Mouse (Mus musculus): ENCODE measurements around the gene Fgd5.
"Not testable (repeated sequence)": the region's sequence is repeated elsewhere in the genome, so short reads cannot be mapped to it uniquely, and the experiment has no call there.

Gene Fgd5

DNA sequence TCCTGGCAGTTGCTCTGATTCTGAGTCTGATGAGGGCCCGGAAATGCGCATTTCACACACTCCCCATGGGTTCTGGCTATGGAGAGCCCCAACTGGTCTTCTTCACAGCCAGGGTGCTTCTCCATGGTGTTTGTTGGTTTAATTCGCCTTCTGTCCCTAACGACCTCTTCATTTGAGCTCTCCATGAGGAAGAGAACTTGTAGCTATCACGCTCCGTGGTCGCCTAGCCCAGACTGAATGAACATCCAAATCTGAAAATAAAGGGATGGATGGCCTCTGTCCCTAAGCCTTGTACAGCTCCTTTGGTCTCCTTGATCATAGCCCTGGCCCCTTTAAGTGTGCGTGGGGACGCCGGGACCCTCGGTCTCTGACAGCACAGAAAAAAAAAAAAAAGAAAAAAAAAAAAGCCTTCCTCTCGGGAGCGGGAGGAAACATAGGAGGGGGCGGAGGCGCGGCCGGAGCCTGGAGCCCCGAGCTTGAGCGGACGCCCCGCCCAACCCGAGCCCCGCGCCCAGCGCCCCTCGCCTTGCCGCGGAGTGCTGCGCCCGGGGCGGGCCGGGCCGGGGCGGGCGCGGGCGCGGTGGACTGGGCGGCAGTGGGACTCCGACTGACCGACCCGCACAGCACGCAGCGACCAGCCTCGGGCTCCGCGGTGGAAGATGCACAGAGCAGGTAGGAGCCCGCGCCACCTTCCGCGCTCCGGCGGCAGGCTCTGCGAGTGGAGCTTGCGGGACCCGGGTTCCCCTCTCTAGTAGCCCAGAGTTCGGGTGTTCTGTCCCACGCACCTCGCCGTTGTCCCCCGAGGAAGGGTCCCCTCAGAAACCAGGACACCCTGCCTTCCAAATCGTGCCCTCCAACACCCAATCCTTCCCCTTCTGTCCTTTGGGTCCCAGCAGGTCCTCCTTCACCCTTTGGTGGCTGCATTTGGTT, at the start of gene Fgd5:
Gene Fgd5, plus strand, starts transcription at position 508 of the 930 bp plus-strand sequence.
- no peak for DNase-seq (ENCODE audit: low read depth, low spot score)

DNA sequence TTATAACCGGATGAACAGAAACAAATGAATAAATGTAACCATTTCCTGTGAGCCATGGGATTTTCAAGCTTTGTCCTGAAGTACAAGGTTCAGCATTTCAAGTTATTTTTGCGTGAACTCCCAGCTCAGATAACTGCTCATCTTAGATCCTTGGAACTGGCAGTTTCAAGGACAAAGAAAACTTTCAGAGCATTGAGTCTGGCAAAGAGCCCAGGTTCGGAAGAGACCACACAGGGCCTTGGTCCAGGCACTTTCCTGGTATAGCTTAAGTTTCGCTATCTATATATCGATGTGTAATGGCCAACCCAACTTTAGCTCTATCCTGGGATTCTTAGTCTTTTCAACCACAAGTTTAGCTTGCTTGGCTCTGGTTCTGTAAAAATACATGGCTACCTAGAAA, 47.4 kb upstream of the Fgd5 start:
- DNase-seq (ENCODE audit: low read depth, low spot score): no peak

- DNase-seq (ENCODE audit: low read depth, low spot score): no peak
These were observed 40.2 kb upstream of the Fgd5 start for GRCm38 (mm10) chr6:91938491-91938890.

DNA sequence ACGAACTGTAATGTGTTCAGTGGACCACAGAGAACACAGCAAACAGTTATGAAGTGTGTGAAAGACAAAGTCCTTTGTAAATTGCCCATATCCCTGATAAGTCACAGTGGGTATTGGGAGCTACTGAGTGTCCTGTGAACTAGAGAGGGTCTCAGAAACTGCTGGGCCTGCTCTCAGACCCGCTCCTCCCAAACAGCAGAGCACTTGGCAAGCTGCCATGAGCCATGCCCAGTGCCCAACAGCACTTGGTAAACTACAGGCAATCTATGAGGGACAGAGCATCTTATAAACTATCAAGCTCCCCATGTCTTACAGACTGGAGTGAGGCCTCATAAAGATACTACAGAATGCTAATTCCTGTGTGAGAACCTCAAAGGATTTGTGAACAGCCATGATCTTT, 30.3 kb upstream of the Fgd5 start:
- DNase-seq (ENCODE audit: low read depth, low spot score): no peak

DNA sequence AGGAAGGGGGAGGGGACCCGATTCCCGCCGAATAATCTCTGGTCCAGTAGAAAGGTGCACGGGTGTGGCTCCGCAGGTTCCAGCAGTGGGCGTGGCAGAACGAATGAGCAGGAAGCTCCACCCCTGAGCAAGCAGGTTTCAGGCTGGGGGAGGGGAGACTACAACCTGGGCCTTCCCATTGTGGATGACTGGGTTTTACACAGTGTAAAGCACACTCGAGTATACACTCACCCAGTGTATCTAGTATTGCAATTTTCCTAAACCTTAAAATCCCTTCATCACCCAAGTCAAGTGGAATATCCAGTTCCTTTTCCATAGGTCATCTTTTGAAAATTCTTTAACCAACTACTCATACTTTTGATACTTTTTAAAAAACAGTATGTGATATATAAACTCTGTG, 20.7 kb upstream of the Fgd5 start:
- not testable (repeated sequence) for DNase-seq (ENCODE audit: low read depth, low spot score)

DNA sequence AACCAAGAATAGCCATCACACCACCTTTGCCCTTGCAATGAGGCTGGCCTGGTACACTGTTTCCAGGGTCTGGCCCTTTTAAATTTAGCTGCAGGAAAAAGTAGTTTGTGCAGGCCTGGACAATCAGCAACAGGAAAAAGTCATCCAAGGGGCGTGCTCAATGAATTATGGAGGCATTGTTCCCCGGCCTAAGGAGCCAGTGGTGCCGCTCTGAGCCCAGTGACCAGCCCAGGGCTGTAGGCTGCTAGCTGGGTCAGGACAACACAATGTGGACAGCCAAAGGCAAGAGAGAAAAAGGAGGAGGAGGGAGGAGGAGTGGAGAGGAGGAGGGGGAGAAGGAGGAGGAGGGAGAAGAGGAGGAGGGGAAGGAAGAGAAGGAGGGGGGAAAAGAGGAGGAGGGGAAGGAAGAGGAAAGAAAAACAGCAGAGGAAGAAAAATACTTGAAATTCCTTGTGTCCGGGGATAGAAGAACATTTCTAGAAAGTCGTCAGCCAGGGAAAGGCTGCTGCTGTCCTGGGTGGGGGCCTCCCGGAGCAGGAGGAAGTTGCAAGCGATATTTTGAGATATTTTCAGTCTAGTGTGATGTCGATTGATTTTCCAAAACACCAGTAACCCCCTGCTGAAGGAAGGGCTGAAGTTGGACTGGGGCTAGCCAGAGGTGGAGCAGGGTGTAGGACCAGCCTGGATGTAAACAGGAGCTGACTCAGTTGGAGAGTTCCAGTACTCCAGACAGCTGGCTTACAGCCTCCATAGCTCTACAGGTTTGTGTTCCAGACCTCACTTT, 18.5 kb upstream of the Fgd5 start:
- no peak for DNase-seq (ENCODE audit: low read depth, low spot score)

DNA sequence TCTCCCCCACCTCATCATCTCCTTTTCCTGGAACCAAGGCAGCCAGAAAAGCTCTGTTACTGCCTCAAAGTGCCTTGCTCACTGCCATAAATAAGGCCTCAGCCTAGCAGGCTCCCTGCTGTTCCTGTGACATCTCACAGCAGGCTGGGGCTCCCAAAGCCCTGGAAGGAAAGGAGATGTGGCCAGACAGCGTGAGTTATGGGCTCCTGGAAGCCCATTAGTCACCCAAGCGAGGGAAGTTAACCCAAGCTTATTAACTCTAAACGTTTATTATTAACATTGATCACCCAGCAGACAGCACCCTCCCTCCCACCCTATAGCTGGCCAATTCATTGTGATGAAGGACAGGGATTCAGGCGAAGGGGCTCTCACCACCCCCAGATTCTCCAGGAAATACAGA, 15.2 kb upstream of the Fgd5 start:
- DNase-seq (ENCODE audit: low read depth, low spot score): no peak

DNA sequence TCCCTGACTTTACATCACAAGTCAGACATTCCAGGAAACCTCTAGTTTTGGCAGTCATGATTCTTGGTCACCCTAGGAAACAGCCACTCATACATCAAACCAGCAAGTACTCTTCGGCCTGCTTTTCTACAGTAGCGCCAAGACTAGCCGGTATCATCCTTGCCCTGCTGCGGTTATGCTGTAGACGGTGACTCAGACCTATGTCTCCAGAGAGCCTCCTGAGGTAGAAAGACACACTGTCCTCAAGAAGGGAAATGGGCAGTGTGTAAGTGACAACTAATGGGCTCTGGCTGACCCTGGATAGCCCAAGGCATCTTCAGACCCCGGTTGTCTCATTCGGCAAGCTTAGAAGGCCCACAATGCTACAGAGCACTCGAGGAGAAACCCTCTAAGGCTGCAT, 13.6 kb upstream of the Fgd5 start:
- no peak for DNase-seq (ENCODE audit: low read depth, low spot score)

GRCm38 (mm10) chr6:91966006-91966405, 12.7 kb upstream of the Fgd5 start:
- DNase-seq (ENCODE audit: low read depth, low spot score): no peak

DNA sequence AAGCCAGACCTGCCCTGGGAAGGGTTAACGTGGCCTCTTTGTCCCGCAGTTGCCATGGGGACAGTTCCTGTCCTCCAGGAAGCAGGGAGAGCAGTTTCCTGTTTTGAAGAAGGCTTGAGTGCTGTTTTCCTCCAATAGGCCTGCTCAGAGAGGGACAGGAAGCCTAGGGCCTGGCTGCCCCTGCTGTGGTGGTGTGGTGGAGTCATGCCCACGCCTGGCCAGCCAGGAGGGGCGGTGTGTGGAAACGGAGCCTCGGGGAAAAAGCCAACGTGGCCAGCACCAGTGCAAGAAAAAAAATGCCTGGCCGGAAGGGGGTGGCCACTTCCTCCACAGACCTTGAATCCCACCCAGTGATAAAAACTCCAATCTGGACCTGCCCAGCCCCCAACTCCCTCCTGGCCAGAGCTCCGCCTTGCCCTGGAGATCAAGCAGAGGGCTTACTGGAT, 6.5 kb upstream of the Fgd5 start:
- DNase-seq (ENCODE audit: low read depth, low spot score): no peak

DNA sequence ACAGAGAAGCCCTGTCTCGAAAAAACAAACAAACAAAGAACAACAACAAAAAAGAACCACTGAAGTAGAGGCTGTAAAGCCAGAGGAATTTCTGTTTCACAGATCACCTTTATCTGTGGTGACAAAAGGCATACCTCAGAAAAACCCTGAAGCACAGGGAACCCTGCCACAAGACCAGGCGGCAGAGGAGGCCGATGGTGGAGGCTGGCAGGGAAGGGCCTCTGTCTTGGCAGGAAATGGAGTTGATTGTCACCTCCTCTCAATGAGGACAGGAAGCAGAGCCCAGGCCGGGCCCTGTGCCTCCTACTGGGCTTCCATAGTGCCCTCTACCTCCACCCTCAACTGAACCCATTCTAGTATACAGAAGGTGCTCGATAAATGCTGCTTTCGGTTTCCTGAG, 4.7 kb upstream of the Fgd5 start:
- DNase-seq (ENCODE audit: low read depth, low spot score): no peak

GRCm38 (mm10) chr6:91979301-91979996, 771 bp downstream of the Fgd5 start:
- no peak for DNase-seq (ENCODE audit: low read depth, low spot score)

GRCm38 (mm10) chr6:91980011-91980410, 1.3 kb downstream of the Fgd5 start:
- DNase-seq (ENCODE audit: low read depth, low spot score): no peak

GRCm38 (mm10) chr6:91990101-91990500, 11.4 kb downstream of the Fgd5 start:
- no peak for DNase-seq (ENCODE audit: low read depth, low spot score)

- DNase-seq (ENCODE audit: low read depth, low spot score): no peak
These were observed 14.1 kb downstream of the Fgd5 start for GRCm38 (mm10) chr6:91992823-91993222.

DNA sequence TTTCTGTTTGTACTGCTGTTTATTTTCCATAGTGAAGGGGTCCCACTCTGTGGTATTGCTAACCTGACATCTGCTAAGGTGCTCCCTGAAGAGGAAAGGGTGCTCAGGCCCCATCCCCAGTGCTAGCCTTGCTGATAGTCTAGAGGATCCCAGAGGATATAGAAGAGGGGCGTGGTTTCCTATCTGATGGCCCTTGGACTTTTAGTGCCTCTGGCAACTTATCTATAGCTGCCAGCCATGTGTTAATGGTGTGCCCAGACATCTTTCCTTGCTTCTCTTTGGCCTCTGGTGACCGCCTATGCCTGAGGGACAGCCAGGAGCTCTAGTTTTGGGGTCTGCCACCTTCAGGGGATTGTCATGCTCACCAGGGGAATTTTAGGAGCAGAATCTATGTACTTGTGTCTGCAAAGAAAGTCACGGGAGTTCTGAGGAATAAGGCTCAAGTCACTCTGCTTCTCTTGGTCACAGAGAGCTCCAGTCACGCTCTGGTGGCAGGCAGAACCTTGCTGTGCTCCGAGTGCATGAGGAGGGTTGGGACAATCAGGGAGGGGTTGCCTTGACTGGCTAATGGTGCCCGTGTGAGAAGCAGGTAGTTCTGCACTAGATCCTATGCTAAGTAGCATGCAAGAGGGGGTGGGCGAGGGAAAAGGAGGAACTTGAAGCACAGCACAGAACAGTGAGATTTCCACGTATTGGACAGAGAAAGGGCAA, 15.3 kb downstream of the Fgd5 start:
- no peak for DNase-seq (ENCODE audit: low read depth, low spot score)

- DNase-seq (ENCODE audit: low read depth, low spot score): no peak
These were observed 17.4 kb downstream of the Fgd5 start for GRCm38 (mm10) chr6:91996072-91996471.

DNA sequence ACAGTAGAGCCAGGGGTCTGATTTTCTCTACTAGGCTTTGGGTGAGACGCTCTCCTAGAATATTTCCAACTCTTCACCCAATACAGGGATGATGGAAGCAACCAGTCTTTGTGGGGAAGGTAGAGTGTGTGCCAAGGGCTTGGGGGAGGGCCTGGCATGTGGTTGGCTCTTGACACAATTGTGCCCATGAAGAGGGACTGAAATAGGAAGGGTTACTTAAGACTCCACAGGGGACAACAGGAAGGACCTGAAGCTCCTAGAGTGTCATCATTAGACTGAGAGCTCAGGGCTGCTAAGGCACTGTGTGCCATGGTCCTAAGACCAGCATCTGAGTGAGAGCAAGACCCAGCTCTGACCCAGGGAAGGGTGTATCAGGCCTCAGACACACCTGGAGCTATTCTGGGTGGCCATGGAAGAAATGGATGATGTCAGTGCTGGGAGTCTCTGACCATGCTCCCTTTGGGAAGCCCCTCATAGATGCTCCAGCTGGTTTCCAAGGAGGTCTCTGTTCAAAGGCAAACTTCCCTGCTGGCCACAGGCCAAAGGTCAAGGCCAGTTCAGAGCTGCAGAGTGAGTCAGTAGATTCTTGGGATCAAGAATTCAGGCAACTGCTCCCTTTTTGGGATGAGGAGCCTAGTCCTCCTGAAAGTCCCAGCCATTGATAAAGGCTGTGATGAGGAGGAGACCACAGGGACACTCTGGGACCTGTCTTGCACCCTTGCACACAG, 24.0 kb downstream of the Fgd5 start:
- no peak for DNase-seq (ENCODE audit: low read depth, low spot score)

DNA sequence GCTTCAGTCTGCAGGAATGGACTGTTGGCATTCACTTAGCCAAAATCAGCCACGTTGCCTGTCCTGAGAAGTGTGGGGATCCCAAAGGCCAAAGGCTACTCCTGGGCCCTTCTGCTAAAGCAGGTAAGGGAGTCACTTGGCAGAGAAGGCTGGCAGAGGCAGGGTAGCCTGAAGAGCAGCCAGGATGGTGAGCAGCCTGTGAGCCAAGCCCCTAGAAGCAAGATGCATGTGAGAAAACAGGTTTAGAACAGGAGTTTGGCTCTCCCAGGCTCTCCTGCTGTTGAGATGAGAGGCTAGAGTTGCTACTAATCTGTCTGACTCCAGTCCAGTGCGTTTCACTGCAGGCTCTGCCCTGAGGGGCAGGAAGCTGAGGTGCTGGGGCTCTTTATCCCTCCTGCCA, 25.0 kb downstream of the Fgd5 start:
- no peak for DNase-seq (ENCODE audit: low read depth, low spot score)

- DNase-seq (ENCODE audit: low read depth, low spot score): no peak
These were observed 25.6 kb downstream of the Fgd5 start for GRCm38 (mm10) chr6:92004137-92004805.

Data from retina, adult 2 months (tissue).